Mouse (Mus musculus): ENCODE data around the gene Asl. TPM values are rescaled to one million over a fixed set of nuclear protein-coding genes. Genes with fewer than 3 reads are reported as not detected.

The Asl gene
- total and polyA plus RNA-seq, 3 experiments: 15.8 to 26.7 TPM; not detected in 1

DNA sequence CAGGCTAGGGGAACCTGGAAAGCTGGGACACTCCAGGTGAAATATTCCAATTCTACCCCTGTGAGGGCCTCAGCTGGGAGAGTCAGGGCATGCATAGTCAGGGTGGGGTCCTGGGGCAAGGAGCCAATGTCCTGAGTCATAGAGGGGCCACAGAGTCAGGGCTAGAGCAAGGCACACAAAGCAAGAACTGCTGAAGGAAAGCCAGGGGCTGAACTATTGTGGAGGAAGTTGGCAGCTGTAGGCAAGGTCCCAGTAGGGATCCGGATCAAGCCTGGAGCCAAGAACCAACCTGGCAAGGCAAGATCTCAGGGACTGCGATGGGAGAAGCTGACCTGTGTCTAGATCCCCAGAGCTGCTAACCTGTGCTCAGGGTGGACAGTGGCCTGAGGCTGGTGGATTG is 34.7 kb upstream of the Asl start:
- Histone ChIP-seq H3K9ac (ENCODE audit: control insufficient read depth, low read depth, low read length, poor library complexity, severe bottlenecking) (no peak overlapping the region), H3K9me3 (replicated peaks; ENCODE audit: insufficient read depth, low read length) (no peaks in the 10 kb centered on the region), H3K79me2 (ENCODE audit: control insufficient read depth, insufficient read depth, low read length, poor library complexity) (no peaks in the 10 kb centered on the region), H3K4me3 (ENCODE audit: control insufficient read depth in 1 of 2, insufficient read depth in 1 of 2, low read depth in 2 of 2, low read length in 2 of 2) (no peak overlapping the region), H3K27ac (ENCODE audit: control insufficient read depth, low read depth, low read length) (no peak overlapping the region), H3K27me3 (ENCODE audit: control insufficient read depth in 1 of 2, insufficient read depth in 2 of 2, low read length in 2 of 2) (no peaks in the 10 kb centered on the region), H3K4me1 (ENCODE audit: control insufficient read depth in 1 of 2, insufficient read depth in 2 of 2, low read length in 2 of 2) (peaks cover 2 to 7% of the 10 kb centered on the region in 2 experiments; a peak in 2 of 4 replicates), H3K36me3 (ENCODE audit: control insufficient read depth in 1 of 2, insufficient read depth in 2 of 2, low read length in 2 of 2) (peaks cover 2 to 5% of the 10 kb centered on the region in 2 experiments; a peak in 3 of 4 replicates)
- DNase-seq (ENCODE audit: low read depth, low spot score): no peak
- TF ChIP-seq NELFE (IDR thresholded peaks at IDR 0.05; ENCODE audit: low read depth, low read length) (no peak), RAD21 (IDR thresholded peaks at IDR 0.05; ENCODE audit: low read depth, low read length) (no peak), UBTF (IDR thresholded peaks at IDR 0.05; ENCODE audit: borderline replicate concordance, insufficient read depth, low read depth, low read length) (no peak), MXI1 (IDR thresholded peaks at IDR 0.05; ENCODE audit: low read depth, low read length) (no peak), MEF2A (IDR thresholded peaks at IDR 0.05; ENCODE audit: extremely low read depth, insufficient replicate concordance, low read depth, low read length, poor library complexity, severe bottlenecking) (no peak), MAX (IDR thresholded peaks at IDR 0.05; ENCODE audit: low read length) (no peak), RCOR1 (IDR thresholded peaks at IDR 0.05; ENCODE audit: low read depth, low read length) (no peak), MAFK (IDR thresholded peaks at IDR 0.05; ENCODE audit: borderline replicate concordance, low read depth, low read length) (no peak), TBP (IDR thresholded peaks at IDR 0.05; ENCODE audit: low read depth, low read length) (no peak), NRF1 (IDR thresholded peaks at IDR 0.05; ENCODE audit: insufficient read depth, low read depth, low read length, poor library complexity, severe bottlenecking) (no peak), ETS1 (IDR thresholded peaks at IDR 0.05; ENCODE audit: low read depth, low read length) (no peak), MYB (IDR thresholded peaks at IDR 0.05; ENCODE audit: low read depth, low read length) (no peak), ELF1 (IDR thresholded peaks at IDR 0.05; ENCODE audit: low read depth, low read length) (no peak), ZKSCAN1 (IDR thresholded peaks at IDR 0.05; ENCODE audit: low read depth, low read length) (no peak), CTCF (IDR thresholded peaks at IDR 0.05 in 2 of 3, conservative IDR thresholded peaks at IDR 0.05 in 1 of 3; ENCODE audit: control insufficient read depth in 1 of 3, insufficient read depth in 1 of 3, low read depth in 2 of 3, low read length in 3 of 3, poor library complexity in 1 of 3, severe bottlenecking in 1 of 3) (no peak), GABPA (IDR thresholded peaks at IDR 0.05; ENCODE audit: low read depth, low read length) (no peak), MYC (IDR thresholded peaks at IDR 0.05; ENCODE audit: low read depth, low read length) (no peak), ZC3H11A (IDR thresholded peaks at IDR 0.05; ENCODE audit: low read depth, low read length) (no peak), TCF12 (IDR thresholded peaks at IDR 0.05; ENCODE audit: low read depth, low read length) (no peak), POLR2A (IDR thresholded peaks at IDR 0.05; ENCODE audit: control insufficient read depth in 1 of 2, insufficient read depth in 1 of 2, low read depth in 1 of 2, low read length in 2 of 2, poor library complexity in 1 of 2) (no peak)

DNA sequence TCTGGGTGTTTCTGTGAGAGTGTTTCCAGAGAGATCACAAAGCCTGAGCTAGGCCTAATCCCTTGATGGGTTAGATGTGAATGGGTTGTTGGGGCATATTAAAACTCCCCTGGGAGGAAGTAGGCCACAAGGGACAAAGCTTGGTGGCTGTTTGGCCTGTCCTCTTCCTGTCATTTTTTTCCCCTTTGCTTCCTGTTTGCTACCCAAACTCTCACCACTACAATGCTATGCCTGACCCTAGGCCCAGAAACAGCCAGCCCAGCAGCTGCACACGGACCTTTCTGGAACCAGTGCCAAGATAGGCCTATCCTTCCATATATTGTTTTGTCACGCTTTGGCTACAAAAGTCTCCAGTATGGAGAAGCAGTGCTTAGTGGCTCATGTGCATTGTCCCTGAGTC is 33.0 kb upstream of the Asl start:
- H3K9ac ChIP-seq (ENCODE audit: control insufficient read depth, low read depth, low read length, poor library complexity, severe bottlenecking): no peak overlapping the region
- H3K36me3 ChIP-seq (ENCODE audit: control insufficient read depth in 1 of 2, insufficient read depth in 2 of 2, low read length in 2 of 2): peaks cover 2 to 4% of the 10 kb centered on the region in 2 experiments; a peak in 3 of 4 replicates
- no peaks in the 10 kb centered on the region for H3K9me3 ChIP-seq (replicated peaks; ENCODE audit: insufficient read depth, low read length)
- peaks cover 0 to under 1% of the 10 kb centered on the region in 2 experiments; a peak in 1 of 4 replicates for H3K4me1 ChIP-seq (ENCODE audit: control insufficient read depth in 1 of 2, insufficient read depth in 2 of 2, low read length in 2 of 2)
- no peak for DNase-seq (ENCODE audit: low read depth, low spot score)
- no peak overlapping the region for H3K4me3 ChIP-seq (ENCODE audit: control insufficient read depth in 1 of 2, insufficient read depth in 1 of 2, low read depth in 2 of 2, low read length in 2 of 2)
- H3K27me3 ChIP-seq (ENCODE audit: control insufficient read depth in 1 of 2, insufficient read depth in 2 of 2, low read length in 2 of 2): no peaks in the 10 kb centered on the region
- H3K79me2 ChIP-seq (ENCODE audit: control insufficient read depth, insufficient read depth, low read length, poor library complexity): no peaks in the 10 kb centered on the region
- TF ChIP-seq GABPA (IDR thresholded peaks at IDR 0.05; ENCODE audit: low read depth, low read length) (no peak), POLR2A (IDR thresholded peaks at IDR 0.05; ENCODE audit: control insufficient read depth in 1 of 2, insufficient read depth in 1 of 2, low read depth in 1 of 2, low read length in 2 of 2, poor library complexity in 1 of 2) (0 out of 4 replicates have a peak, but pooled peaks of 1 of the 2 experiments have one; percentile 13)
- H3K27ac ChIP-seq (ENCODE audit: control insufficient read depth, low read depth, low read length): no peak overlapping the region
